Mouse (Mus musculus) hindbrain, embryonic 12.5 days (tissue): Measurements from ENCODE around the gene Taz. TPM values are rescaled to one million over a fixed set of nuclear protein-coding genes. Genes with fewer than 3 reads are reported as not detected.

Experiments used
- microRNA-seq: library from miRNA; unstranded; fragments of <30 nt; microRNA quantifications from one replicate; pipeline ENCODE4, GENCODE M21; 2017
- polyA plus RNA-seq: library from polyadenylated mRNA; unstranded; fragments of >200 nt; fragmentation: Nextera tagmentation; extraction: Ambion mirVana; gene quantifications from 2 replicates; pipeline ENCODE4 v1.2.1, GENCODE M21; 2016

The Taz gene
- polyA plus RNA-seq, 1 experiment from 2014 or later = 80.2 TPM

Small RNAs within 50 kb of the gene (microRNA-seq; reads per million reads assigned to microRNA genes)
- not detected for gene Mir7091
- gene Mir7092 = not detected

Other genes starting within 250 kb of the Taz start
- gene Opn1mw, start 154.4 kb upstream of the Taz start, polyA plus RNA-seq = not detected in 2 replicates
- 14.9 and 16.7 TPM in 2 replicates for gene Mecp2, start 146.5 kb upstream of the Taz start, polyA plus RNA-seq
- not detected in 2 replicates for gene Tex28, start 114.1 kb upstream of the Taz start, polyA plus RNA-seq
- 0.10 and 0.18 TPM in 2 replicates for gene Tktl1, start 104.7 kb upstream of the Taz start, polyA plus RNA-seq
- 253 and 262 TPM in 2 replicates for gene Flna, start 32.1 kb upstream of the Taz start, polyA plus RNA-seq
- gene Emd, start 27.2 kb upstream of the Taz start, polyA plus RNA-seq = 17.0 and 18.2 TPM in 2 replicates
- 520 and 550 TPM in 2 replicates for gene Rpl10, start 11.1 kb upstream of the Taz start, polyA plus RNA-seq
- 6.3 and 6.5 TPM in 2 replicates for gene Dnase1l1, start 425 bp downstream of the Taz start, polyA plus RNA-seq
- gene Atp6ap1, start 15.2 kb downstream of the Taz start, polyA plus RNA-seq = 140 and 143 TPM in 2 replicates
- gene Gdi1, start 23.1 kb downstream of the Taz start, polyA plus RNA-seq = 697 and 732 TPM in 2 replicates
- gene Fam50a, start 31.1 kb downstream of the Taz start, polyA plus RNA-seq = 62.3 and 65.8 TPM in 2 replicates
- gene Plxna3, start 47.2 kb downstream of the Taz start, polyA plus RNA-seq = 48.6 and 51.8 TPM in 2 replicates
- gene Lage3, start 71.7 kb downstream of the Taz start, polyA plus RNA-seq = 90.1 and 94.4 TPM in 2 replicates
- gene Ubl4a, start 91.3 kb downstream of the Taz start, polyA plus RNA-seq = 56.7 and 63.1 TPM in 2 replicates
- gene Slc10a3, start 91.4 kb downstream of the Taz start, polyA plus RNA-seq = 10.1 and 10.5 TPM in 2 replicates
- gene Fam3a, start 111.4 kb downstream of the Taz start, polyA plus RNA-seq = 32.1 and 33.7 TPM in 2 replicates
- gene Ikbkg, start 111.4 kb downstream of the Taz start, polyA plus RNA-seq = 24.2 and 27.7 TPM in 2 replicates
- 48.8 and 52.9 TPM in 2 replicates for gene G6pdx, start 147.3 kb downstream of the Taz start, polyA plus RNA-seq
- not detected in 2 replicates for gene Gm6880, start 199.5 kb downstream of the Taz start, polyA plus RNA-seq